Mouse (Mus musculus) midbrain, embryonic 11.5 days (tissue): ENCODE results near the gene Sh3rf1. TPM values are rescaled to one million over a fixed set of nuclear protein-coding genes. Genes with fewer than 3 reads are reported as not detected.

Source experiments
- ATAC-seq: fragments of 200-750 bp; cut with Nextera tagmentation; 2 replicates; pipeline ENCODE4 v1.8.0; 2017; ENCODE audit warnings: moderate TSS enrichment, moderate library complexity; ENCODE audit not compliant: low FRiP score
- DNase-seq: peaks from one replicate; pipeline ENCODE4 v3.0.0; 2015; ENCODE audit warnings: low spot score; ENCODE audit errors: missing footprints
- H3K27ac ChIP-seq: fragments of 300-500 bp; sonication (generic); 2 replicates; pipeline ENCODE4 v1.5.1; 2014; ENCODE audit warnings: low read depth, low read length
- H3K27me3 ChIP-seq: fragments of 300-500 bp; sonication (generic); 2 replicates; pipeline ENCODE4 v1.6.1; 2014; ENCODE audit warnings: mild to moderate bottlenecking, low read length, moderate library complexity, mixed read lengths; ENCODE audit not compliant: control insufficient read depth, insufficient read depth
- H3K36me3 ChIP-seq: fragments of 300-500 bp; sonication (generic); 2 replicates; pipeline ENCODE4 v1.6.1; 2014; ENCODE audit warnings: mild to moderate bottlenecking, low read length, moderate library complexity, mixed read lengths; ENCODE audit not compliant: control insufficient read depth, insufficient read depth
- H3K4me1 ChIP-seq: fragments of 300-500 bp; sonication (generic); 2 replicates; pipeline ENCODE4 v1.6.1; 2014; ENCODE audit warnings: low read length; ENCODE audit not compliant: control insufficient read depth, insufficient read depth
- H3K4me2 ChIP-seq: fragments of 300-500 bp; sonication (generic); 2 replicates; pipeline ENCODE4 v1.6.1; 2014; ENCODE audit warnings: mild to moderate bottlenecking, moderate library complexity
- H3K4me3 ChIP-seq: fragments of 300-500 bp; sonication (generic); 2 replicates; pipeline ENCODE4 v1.5.1; 2014; ENCODE audit warnings: low read depth, low read length
- H3K9ac ChIP-seq: fragments of 300-500 bp; sonication (generic); 2 replicates; pipeline ENCODE4 v1.6.1; 2014; ENCODE audit warnings: low read length
- H3K9me3 ChIP-seq: fragments of 300-500 bp; sonication (generic); 2 replicates; pipeline ENCODE4 v1.6.1; 2016; ENCODE audit warnings: low read length; ENCODE audit not compliant: control insufficient read depth
- WGBS: fragments of 180-500 bp; shearing (Covaris S2); extraction: QIAGEN DNeasy Blood & Tissue Kit; methylation state at CpG from one replicate; pipeline ENCODE4 v1.1.7; 2014; 5-methylcytosine and 5-hydroxymethylcytosine counted together
- polyA plus RNA-seq: library from polyadenylated mRNA; unstranded; fragments of >200 nt; fragmentation: Nextera tagmentation; extraction: Ambion mirVana; gene quantifications from 2 replicates; pipeline ENCODE4 v1.2.1, GENCODE M21; 2014

The Sh3rf1 gene
- polyA plus RNA-seq, 1 experiment from 2014 or later, result 18.5 TPM

- Histone ChIP-seq H3K9me3 (no peaks in the 10 kb centered on the region), H3K4me3 (no peak overlapping the region), H3K27me3 (no peaks in the 10 kb centered on the region), H3K4me1 (no peaks in the 10 kb centered on the region), H3K36me3 (no peaks in the 10 kb centered on the region), H3K4me2 (no peak overlapping the region), H3K27ac (no peak overlapping the region), H3K9ac (no peak overlapping the region)
- no peak for ATAC-seq
- no peak for DNase-seq
- WGBS, result 73% methylated on average over 3 of the region's 3 CpGs
Observed at GRCm38 (mm10) chr8:61217017-61217416, 6.7 kb upstream of the Sh3rf1 start.

DNA sequence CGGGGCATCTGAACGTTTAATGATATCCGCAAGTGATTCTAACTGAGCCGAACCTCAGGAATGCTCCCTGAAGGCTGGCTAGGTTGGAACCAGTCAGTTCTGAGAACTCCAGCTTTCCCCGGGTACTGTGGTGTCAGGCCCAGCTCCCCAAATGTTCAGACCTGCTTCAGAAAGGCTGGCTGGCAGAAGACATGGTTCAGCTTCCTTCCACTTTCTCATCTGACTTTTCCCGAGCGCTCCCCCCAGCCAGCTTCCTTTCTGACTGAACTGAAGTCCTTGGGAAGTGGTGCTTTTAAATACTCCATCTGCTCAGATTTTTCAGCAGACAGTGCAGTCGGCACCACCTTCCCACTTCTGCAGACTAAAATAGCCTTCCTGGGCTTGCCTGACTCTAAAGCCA lies 6.2 kb upstream of the Sh3rf1 start:
- Histone ChIP-seq H3K4me3 (no peak overlapping the region), H3K36me3 (no peaks in the 10 kb centered on the region), H3K4me1 (no peaks in the 10 kb centered on the region), H3K9ac (no peak overlapping the region), H3K27ac (no peak overlapping the region), H3K4me2 (no peak overlapping the region), H3K27me3 (no peaks in the 10 kb centered on the region), H3K9me3 (no peaks in the 10 kb centered on the region)
- 88% methylated on average over 8 of the region's 8 CpGs for WGBS
- DNase-seq (no peak), ATAC-seq (no peak)

DNA sequence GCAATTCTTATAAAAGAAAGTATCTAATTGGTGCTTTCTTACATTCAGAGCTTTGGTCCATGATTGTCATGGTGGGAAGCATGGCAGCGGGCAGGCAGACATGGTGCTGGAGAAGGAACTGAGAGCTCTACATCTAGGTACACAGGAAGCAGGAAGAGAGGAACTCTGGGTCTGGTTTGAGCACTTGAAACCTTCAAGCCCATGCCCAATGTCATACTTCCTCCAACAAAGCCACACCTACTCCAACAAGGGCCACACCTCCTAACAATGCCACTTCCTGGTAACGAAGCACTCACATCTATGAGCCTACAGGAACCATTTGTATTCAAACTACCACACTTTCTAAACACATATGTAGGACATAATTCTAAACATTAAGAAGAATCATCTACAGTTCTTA lies 5.2 kb upstream of the Sh3rf1 start:
- H3K9ac ChIP-seq, result no peak overlapping the region
- H3K9me3 ChIP-seq, result no peaks in the 10 kb centered on the region
- H3K4me3 ChIP-seq, result no peak overlapping the region
- no peaks in the 10 kb centered on the region for H3K36me3 ChIP-seq
- no peaks in the 10 kb centered on the region for H3K4me1 ChIP-seq
- H3K27ac ChIP-seq, result no peak overlapping the region
- H3K27me3 ChIP-seq, result no peaks in the 10 kb centered on the region
- ATAC-seq (no peak), DNase-seq (no peak)
- H3K4me2 ChIP-seq, result no peak overlapping the region
- 96% methylated on average over 2 of the region's 2 CpGs for WGBS

DNA sequence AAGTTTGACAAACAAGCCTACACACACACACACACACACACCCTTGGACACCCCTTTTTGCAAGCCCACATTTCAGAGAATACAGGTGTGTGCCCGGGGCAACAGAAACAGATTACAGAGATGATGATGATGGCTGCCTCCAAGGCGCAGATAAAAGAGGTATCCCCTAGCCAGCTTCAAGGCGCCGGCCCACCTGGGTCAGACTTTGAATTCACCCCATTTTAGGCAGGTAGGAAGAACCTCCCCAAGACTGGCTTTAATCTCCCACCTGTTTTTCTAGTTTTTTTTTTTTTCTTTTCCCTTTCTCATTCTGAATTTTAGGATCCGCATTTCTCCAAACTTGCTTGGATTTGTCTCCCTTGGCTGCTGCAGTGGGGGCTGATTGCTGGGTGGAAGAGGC lies 389 bp upstream of the Sh3rf1 start:
- DNase-seq, result peak; percentile 88
- Histone ChIP-seq H3K9ac (peak overlapping the region; percentile 88), H3K9me3 (no peaks in the 10 kb centered on the region), H3K27ac (no peak overlapping the region; the same call in 1 of the 2 replicates), H3K4me3 (peak overlapping the region; percentile 77), H3K4me1 (peaks cover 17% of the 10 kb centered on the region), H3K27me3 (no peaks in the 10 kb centered on the region), H3K36me3 (no peaks in the 10 kb centered on the region), H3K4me2 (peak overlapping the region; percentile 67)
- no peak for ATAC-seq
- WGBS, result 30% methylated on average over 5 of the region's 5 CpGs

DNA sequence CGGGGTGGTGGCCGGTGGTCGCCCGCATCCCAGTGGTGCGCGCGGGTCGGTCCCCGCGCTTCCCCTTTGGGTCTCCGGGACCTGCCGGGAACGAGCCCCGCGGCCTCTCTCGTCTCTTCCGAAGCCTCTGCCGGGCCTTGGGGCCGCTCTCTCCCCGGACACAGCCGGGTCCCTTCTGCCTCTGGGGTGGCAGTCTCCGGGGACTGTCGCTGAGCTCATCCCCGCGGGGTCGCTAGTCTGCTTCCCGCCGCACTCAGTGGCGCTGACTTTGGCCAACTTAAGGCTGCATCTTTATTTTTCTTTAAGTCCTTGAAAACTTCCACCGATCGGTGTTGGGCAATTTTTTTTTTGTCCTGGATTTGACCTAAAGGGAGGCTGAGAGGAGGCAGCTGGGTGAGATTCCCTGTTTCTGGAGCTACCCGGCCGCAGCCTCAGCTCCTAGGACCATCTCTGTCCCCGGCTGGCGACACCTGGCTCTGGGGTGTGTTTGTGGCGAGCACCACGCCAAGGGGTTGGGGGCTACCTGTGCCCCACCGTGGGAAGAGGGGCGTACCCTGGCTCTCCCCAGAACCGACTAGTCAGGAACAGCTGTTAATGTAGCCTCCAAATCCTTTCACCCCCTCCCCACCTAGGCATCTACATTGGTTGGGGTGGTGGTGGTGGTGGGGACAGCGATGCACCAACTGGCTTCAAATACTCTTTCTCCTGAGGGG lies 864 bp downstream of the Sh3rf1 start:
- DNase-seq (peak; percentile 97), ATAC-seq (peak; percentile 79)
- Histone ChIP-seq H3K9ac (peak overlapping the region; percentile 88), H3K4me2 (peak overlapping the region; percentile 67), H3K27me3 (no peaks in the 10 kb centered on the region), H3K36me3 (no peaks in the 10 kb centered on the region), H3K4me1 (peaks cover 21% of the 10 kb centered on the region), H3K27ac (peak overlapping the region; percentile 78), H3K4me3 (peak overlapping the region; percentile 77), H3K9me3 (no peaks in the 10 kb centered on the region)
- WGBS, result under 1% methylated on average over 35 of the region's 41 CpGs

- Histone ChIP-seq H3K4me1 (peaks cover 21% of the 10 kb centered on the region), H3K36me3 (no peaks in the 10 kb centered on the region), H3K27ac (no peak overlapping the region), H3K27me3 (no peaks in the 10 kb centered on the region), H3K9ac (peak overlapping the region; percentile 50), H3K4me2 (peak overlapping the region; percentile 67), H3K4me3 (peak overlapping the region; percentile 77), H3K9me3 (no peaks in the 10 kb centered on the region)
- no peak for ATAC-seq
- 43% methylated on average over 20 of the region's 20 CpGs for WGBS
- no peak for DNase-seq
Observed at GRCm38 (mm10) chr8:61225581-61226395, 2.1 kb downstream of the Sh3rf1 start.

DNA sequence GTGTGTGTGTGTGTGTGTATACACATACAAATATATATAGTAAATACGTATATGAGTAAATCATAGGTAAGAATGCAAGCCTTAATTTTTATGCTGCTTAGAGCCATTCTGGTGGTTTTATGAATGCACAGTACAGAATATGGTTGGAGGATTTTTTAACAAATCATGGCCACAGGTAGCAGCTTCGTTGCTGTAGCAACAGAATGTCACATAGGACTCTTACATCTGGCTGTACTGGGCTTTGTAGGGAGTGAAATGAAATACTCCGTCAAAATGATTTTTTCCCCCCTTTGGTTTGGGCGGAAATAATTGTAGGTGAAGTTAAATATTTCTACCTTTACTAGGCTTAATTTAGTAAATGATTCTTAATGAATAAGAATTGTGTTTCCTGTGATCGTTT lies 3.0 kb downstream of the Sh3rf1 start:
- no peak overlapping the region for H3K27ac ChIP-seq
- no peaks in the 10 kb centered on the region for H3K27me3 ChIP-seq
- H3K4me3 ChIP-seq, result no peak overlapping the region
- no peaks in the 10 kb centered on the region for H3K9me3 ChIP-seq
- DNase-seq (no peak), ATAC-seq (no peak)
- 85% methylated on average over 5 of the region's 5 CpGs for WGBS
- H3K36me3 ChIP-seq, result no peaks in the 10 kb centered on the region
- peaks cover 21% of the 10 kb centered on the region for H3K4me1 ChIP-seq
- H3K4me2 ChIP-seq, result peak overlapping the region; percentile 67
- H3K9ac ChIP-seq, result no peak overlapping the region

DNA sequence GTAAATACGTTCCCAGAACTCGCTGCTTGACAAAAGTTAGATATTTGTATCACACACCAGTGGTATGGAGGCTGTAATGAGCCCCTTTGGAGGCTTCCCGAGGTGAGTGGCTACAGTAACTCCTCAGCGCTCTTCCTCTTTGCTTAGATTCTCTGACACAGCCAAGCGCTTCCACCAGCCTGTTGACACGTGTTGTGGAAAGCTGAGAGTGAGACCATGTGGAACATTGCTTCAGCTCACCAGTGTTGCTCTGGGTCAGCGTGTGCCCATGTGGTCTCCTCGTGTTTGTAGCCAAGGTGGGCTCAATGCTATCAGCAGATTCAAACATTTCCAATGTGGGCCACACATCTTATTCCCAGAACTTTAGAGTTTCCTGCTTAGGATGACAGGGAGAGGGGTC lies 5.0 kb downstream of the Sh3rf1 start:
- Histone ChIP-seq H3K27me3 (no peaks in the 10 kb centered on the region), H3K27ac (no peak overlapping the region), H3K9me3 (no peaks in the 10 kb centered on the region), H3K4me3 (no peak overlapping the region), H3K4me2 (no peak overlapping the region), H3K4me1 (peaks cover 21% of the 10 kb centered on the region), H3K9ac (no peak overlapping the region), H3K36me3 (no peaks in the 10 kb centered on the region)
- WGBS, result 77% methylated on average over 8 of the region's 8 CpGs
- DNase-seq (no peak), ATAC-seq (no peak)

DNA sequence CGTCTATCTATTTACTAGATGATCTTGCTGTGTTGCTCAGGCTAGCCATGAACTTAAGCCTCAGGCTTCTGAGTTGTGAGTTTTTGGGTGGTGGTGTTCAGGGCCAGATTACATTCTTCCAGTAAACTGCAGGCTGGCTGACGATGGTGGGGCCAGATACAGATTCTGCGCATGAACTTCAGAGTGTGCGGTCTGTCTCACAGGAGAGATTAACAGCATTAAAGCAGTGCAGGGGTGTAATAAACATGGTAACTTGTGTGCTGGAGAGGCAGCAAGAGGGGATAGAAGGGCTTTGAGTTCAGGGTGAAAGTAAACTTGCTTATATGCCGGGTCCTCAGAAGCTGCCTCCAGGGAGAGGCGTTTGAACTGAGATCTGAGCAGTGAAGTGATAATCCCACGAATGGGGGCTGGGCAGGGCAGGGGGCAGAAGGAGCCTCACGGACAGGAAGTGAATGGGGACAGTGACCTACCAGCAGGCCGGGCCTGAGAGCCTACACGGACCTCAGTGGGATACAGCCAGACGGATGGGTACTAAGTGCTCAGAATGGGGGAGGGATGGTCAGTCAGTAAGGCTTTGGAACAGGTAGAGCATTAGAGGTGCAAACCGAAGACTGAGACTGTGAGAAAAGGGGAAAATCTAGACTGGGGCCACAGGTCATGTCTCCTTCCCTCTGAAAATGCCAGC lies 6.0 kb downstream of the Sh3rf1 start:
- Histone ChIP-seq H3K9me3 (no peaks in the 10 kb centered on the region), H3K9ac (no peak overlapping the region), H3K27me3 (no peaks in the 10 kb centered on the region), H3K4me3 (no peak overlapping the region), H3K4me2 (no peak overlapping the region), H3K4me1 (peaks cover 21% of the 10 kb centered on the region), H3K36me3 (no peaks in the 10 kb centered on the region), H3K27ac (no peak overlapping the region)
- DNase-seq (peak; percentile 83), ATAC-seq (no peak)
- 62% methylated on average over 12 of the region's 12 CpGs for WGBS
